Mouse (Mus musculus): ENCODE results near the gene Ctdspl.

The Ctdspl gene

DNA sequence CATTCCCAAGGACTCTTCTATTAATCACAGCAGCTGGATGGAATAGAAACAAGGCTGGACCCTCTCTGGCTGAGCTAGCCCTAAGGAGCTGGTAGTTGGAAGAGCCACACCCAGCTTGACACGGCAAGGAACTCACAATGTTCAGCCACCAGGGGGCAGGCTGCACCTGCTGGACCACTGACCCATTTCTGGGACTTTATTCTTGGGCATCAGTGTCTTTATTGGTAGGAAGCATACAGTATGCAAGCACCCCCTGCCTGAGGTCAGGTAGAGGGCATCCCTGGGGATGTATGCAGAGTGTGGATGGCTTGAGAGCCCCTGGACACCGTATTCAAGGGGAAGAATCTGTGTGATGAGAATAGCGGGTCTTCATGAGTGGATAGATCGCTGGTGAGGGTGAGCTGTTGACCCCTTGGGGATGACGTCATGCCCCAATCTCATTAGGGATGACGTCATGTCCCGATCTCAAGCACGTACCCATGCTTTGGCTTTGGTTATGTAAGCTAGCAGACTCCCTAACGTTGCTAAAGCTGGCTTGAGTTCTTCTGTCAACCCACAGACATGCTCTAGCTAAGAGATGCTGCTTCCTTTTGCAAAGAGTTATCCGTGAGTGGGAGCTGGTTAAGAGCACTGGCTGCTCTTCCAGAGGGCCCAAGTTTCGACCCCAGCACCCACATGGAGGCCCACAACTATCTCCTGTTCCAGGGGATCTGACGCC lies 5.3 kb upstream of the Ctdspl start:
- DNase-seq (ENCODE audit: low spot score in 2 of 2): peak; percentile 61 to 76

- DNase-seq (ENCODE audit: low spot score in 2 of 2): no peak
These were observed 4.3 kb upstream of the Ctdspl start for GRCm38 (mm10) chr9:118921926-118922325.

- no peak for DNase-seq (ENCODE audit: low spot score in 2 of 2)
These were observed 1.6 kb upstream of the Ctdspl start for GRCm38 (mm10) chr9:118924554-118925085.

- peak; percentile 95 to 96 for DNase-seq (ENCODE audit: low spot score in 2 of 2)
These were observed 755 bp upstream of the Ctdspl start for GRCm38 (mm10) chr9:118925286-118926110.

GRCm38 (mm10) chr9:118926688-118927321 lies 552 bp downstream of the Ctdspl start:
- DNase-seq (ENCODE audit: low spot score in 2 of 2): no peak

GRCm38 (mm10) chr9:118927501-118927900 lies 1.2 kb downstream of the Ctdspl start:
- no peak for DNase-seq (ENCODE audit: low spot score in 2 of 2)

- no peak for DNase-seq (ENCODE audit: low spot score in 2 of 2)
These were observed 1.8 kb downstream of the Ctdspl start for GRCm38 (mm10) chr9:118928007-118928406.

- no peak for DNase-seq (ENCODE audit: low spot score in 2 of 2)
These were observed 2.4 kb downstream of the Ctdspl start for GRCm38 (mm10) chr9:118928656-118929055.

GRCm38 (mm10) chr9:118930611-118931010 lies 4.4 kb downstream of the Ctdspl start:
- no peak for DNase-seq (ENCODE audit: low spot score in 2 of 2)

GRCm38 (mm10) chr9:118933800-118934199 lies 7.5 kb downstream of the Ctdspl start:
- no peak for DNase-seq (ENCODE audit: low spot score in 2 of 2)

DNA sequence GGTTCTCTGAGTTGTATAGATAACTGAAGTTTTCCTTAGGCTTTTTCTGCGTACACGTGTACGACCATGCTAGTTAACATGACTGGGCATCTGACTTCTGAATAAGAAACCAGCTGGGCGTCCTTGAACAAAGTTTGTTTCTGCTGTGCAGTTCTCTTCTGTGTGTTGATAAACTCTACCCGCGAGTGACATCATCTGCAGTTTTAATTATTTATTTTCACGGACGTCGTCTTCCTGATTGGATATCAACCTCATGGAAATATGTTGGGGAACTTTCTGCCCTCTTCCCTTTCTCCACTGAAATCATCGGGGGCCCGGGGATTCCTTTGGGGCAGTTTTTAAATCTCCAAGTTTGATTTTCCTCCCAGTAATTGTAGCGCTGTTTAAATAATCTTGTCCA lies 8.1 kb downstream of the Ctdspl start:
- DNase-seq (ENCODE audit: low spot score in 2 of 2): no peak

- no peak for DNase-seq (ENCODE audit: low spot score in 2 of 2)
These were observed 8.8 kb downstream of the Ctdspl start for GRCm38 (mm10) chr9:118935098-118935497.

GRCm38 (mm10) chr9:118936071-118936470 lies 9.8 kb downstream of the Ctdspl start:
- no peak for DNase-seq (ENCODE audit: low spot score in 2 of 2)

DNA sequence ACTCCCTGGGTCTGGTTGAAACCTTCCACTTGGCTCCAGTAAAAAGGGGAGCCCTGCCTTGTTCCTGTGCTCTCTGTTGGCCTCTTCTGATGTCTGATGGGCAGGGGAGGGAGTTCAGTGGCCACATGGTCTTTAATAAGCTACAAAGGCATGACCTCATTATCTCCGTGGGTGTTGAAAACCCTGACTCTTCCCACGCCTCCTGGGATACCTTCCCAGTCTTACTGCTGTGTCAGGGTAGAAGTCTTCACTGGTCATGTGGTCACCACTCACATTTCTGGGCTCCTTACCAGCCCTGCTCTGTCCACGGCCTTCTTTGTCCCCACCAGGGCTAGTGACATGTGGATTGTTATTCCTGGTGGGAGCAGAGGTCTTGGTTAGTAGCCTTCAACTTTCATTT lies 11.3 kb downstream of the Ctdspl start:
- peak; percentile 79 to 81 for DNase-seq (ENCODE audit: low spot score in 2 of 2)

DNA sequence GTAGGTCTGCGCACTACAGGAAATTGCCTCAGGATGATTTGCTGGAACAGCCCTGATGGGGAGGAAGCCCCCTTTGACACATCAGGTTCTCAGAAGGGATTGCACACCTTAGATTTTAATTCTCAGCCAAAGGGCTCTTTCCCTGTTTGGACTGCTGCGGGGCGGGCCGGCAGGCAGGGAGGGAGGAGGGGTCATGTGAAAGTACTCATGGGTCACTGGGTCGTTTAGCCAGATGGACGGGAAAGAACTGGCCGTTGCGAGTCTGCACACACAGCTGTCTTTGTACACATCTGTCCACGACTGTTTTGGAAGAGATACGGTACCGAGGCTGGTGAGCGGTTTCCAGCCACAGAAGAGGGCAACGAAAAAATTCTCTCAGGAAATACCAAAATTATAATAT lies 13.2 kb downstream of the Ctdspl start:
- peak in 1 of 2 experiments; percentile 51 for DNase-seq (ENCODE audit: low spot score in 2 of 2)

GRCm38 (mm10) chr9:118939831-118940230 lies 13.6 kb downstream of the Ctdspl start:
- DNase-seq (ENCODE audit: low spot score in 2 of 2): no peak

GRCm38 (mm10) chr9:118940591-118941207 lies 14.4 kb downstream of the Ctdspl start:
- no peak for DNase-seq (ENCODE audit: low spot score in 2 of 2)

DNA sequence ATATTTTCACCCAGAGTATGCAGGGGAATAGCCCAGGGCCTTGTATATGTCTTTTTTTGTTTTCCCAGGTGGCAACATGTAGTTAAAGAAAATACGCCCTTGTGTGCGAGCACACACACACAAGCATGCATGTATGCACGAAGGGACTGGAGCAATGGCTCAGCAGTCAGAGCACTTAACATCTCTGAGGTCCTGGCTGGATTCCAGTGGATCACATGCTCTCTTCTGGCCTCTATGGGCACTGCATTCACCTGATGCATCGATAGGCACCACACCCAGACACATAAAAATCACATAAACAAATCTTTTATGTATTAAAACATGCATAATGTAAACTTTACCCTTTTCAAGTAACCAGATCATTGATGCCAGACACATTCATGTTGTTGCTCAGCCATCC lies 15.8 kb downstream of the Ctdspl start:
- DNase-seq (ENCODE audit: low spot score in 2 of 2): no peak

DNA sequence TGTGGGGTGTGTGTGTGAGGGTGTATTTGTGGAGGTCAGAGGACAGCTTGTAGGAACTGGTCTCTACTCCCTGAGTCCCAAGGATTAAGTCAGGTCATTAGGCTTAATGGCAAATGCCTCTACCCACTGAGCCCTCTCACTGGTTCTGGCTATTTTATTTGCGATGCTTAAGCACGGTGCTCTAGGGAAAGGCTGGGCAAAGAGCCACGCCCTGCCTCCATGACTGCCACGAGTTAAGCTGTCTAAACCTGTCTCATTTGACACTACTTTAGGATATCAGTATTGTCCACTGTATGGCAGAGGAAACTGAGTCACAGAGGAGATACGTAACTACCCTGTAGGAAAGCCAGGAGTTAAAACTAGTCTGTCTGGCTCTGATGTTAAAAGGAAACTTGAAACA lies 17.7 kb downstream of the Ctdspl start:
- no peak for DNase-seq (ENCODE audit: low spot score in 2 of 2)

GRCm38 (mm10) chr9:118944388-118944787 lies 18.1 kb downstream of the Ctdspl start:
- no peak for DNase-seq (ENCODE audit: low spot score in 2 of 2)

GRCm38 (mm10) chr9:118948486-118948885 lies 22.2 kb downstream of the Ctdspl start:
- DNase-seq (ENCODE audit: low spot score in 2 of 2): no peak

DNA sequence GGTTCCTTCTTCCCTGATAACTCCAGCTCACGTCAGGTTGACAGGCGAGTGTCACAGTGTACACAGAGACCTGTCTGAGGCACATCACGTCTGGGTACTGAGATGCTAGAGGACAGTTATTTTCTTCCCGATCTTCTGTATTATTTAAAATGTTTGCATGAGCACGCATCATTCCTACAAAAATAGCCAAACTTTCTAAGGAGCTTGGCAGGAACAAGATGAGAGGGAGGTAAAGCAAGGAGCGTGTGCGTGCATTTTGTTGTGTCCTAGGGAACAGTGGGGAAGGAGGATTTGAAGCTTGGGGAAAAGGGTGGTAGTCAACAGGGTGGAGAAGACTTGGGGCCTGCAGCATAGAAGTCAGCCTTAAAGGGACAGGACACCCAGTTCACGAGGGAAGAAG lies 22.9 kb downstream of the Ctdspl start:
- DNase-seq (ENCODE audit: low spot score in 2 of 2): no peak

All from heart, adult 9 months (tissue).